Mouse (Mus musculus) right cerebral cortex, postnatal 36 days (tissue): ENCODE measurements around the gene Prkag2.
"Not testable (repeated sequence)": the region's sequence is repeated elsewhere in the genome, so short reads cannot be mapped to it uniquely, and the experiment has no call there.

ENCODE experiments used
- DNase-seq, 2 experiments: peaks; one replicate each; pipeline ENCODE4 v3.0.0; 2022; ENCODE audit warnings: low spot score in 2 of 2, mixed read lengths in 1 of 2

Prkag2 gene

DNA sequence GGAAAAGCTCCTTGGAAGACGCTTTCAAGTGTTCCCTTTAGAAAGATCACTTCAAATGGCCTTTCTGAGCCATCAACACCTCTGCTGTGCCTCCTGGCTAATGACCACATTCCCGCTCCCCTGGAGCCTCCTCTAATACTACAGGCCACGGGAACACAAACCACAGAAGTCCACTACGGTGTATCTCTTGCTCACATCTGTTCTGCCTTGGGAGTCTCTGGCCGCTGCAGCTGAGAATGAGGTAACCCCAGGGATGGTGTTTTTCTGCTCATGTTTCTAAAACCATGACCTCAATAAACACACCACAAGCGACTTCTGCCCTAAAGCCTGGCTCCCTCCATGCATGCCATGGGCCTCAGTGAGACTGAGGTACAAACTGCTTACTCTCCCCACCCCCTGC is 227.2 kb downstream of the Prkag2 start:
- DNase-seq, result no peak

DNA sequence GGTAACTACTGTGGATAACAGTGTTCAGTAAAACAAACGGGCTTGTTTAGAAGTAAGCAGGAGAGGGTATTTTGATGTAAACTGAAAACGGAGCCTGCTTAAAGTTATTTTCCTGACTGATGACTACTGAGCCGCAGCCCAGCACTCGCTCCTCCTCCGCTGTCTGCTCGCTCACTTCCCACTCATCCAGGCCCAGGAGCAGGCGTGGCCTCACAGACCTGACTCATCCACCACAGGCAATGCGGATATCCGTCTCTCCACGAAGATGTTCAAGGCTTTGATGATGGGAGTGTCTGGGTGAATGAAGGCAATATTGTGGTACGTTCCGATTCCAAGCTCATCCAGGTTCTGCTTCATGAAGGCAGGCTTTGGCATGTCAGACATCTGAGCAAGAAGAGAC is 229.2 kb downstream of the Prkag2 start:
- DNase-seq, result peak; percentile 57 to 63

DNA sequence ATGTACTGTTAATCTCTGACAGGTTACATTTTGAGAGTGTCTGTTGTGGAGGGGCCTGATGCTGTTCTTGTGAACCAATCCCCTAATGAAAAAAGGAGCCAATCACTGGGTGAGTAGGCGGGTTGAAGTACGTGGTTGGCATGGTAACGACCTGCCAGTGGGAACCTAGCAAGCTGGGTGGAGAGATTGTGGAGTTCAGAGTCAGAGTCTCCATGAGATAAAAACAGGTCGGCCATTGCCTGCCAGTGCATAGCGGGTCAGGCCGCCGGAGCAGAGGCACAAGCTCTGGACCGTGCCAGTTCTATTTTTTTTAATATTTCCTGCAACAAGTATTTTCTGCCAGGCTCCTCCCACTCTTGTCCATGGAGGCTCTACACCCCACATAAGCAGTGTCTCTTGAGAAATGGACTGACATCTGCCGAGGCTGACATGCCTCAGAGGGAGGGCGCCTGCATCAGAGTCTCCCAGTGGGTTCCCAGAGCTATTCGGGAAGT is 230.6 kb downstream of the Prkag2 start:
- no peak for DNase-seq

DNA sequence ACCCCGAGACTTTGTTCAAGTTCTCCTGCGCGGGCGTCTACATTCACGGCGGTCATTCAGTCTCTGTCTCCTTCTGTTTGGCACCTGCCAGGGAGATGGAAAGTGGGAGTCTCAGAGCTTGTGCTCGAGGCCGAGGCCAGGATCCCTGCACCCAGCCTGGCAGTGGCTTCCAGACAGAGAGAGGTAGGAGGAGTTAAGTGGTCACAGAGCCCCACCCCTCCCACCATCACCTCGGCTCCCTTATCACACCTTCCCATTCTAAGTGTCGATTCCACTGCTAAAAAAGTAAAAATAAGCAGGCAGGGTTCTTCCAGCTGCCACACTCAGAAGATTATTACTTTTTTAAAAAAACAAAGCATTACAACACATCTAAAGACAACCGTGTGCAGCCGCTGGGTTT is 236.6 kb downstream of the Prkag2 start:
- no peak for DNase-seq

DNA sequence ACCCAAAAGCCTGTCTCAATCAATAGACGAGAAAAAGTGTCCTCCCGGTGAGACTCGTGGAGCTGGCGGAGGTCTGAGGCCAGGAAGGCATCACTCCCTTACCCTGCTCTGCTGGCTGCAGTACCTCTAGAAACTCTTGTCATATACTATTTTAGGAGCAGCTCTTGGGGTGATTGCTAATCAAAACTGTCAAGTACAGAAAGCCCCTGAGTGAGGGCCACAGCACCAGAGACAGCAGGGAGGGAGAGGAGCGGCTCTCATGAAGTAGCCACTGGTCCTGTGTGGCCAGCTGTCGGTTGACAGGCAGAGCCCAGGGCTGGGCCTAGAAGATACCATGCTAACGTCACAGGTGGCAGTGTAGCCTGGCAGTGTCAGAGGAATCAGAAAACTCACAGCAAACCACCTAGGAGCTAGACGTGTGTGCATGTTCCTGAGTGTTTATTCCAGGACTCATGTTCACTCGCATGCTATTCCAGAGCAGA is 239.0 kb downstream of the Prkag2 start:
- DNase-seq, result no peak

DNA sequence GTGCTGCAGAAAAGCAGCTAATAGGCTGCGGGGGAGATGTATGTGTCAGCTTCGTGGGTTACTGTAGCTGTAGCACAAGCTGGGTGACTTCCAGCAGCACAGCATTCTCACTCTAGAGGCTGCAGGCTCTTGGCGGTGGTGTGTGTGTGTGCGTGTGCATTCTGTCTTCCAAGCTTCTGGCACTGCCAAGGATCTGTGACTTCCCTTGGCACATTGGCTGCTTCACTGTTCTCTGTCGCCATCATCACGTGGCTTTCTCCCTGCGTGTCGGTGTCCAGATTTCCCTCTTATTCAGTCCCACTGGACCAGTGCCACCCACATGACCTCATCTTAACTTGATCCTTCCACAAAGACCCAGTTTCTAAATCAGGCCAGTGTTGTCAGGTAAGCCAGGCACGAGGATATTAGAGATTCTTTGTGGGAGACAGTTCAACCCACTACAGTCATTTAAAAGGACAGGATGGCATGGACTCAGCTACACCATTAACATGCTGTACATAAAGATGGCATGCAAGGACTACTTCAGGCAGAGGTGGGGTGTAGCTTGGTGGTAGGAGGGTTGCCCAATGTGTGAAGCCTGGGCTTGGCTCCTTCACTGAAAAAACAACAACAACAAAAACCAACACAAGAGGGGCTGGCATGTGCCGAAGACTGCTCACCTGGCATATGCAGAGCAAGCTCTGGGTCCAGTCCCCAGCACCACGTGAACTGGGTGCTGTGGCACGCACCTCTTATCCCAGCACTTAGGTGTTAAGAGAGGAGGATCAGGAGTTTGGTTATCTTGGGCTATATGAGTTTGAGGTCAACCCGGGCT is 239.6 kb downstream of the Prkag2 start:
- peak; percentile 76 to 79 for DNase-seq

DNA sequence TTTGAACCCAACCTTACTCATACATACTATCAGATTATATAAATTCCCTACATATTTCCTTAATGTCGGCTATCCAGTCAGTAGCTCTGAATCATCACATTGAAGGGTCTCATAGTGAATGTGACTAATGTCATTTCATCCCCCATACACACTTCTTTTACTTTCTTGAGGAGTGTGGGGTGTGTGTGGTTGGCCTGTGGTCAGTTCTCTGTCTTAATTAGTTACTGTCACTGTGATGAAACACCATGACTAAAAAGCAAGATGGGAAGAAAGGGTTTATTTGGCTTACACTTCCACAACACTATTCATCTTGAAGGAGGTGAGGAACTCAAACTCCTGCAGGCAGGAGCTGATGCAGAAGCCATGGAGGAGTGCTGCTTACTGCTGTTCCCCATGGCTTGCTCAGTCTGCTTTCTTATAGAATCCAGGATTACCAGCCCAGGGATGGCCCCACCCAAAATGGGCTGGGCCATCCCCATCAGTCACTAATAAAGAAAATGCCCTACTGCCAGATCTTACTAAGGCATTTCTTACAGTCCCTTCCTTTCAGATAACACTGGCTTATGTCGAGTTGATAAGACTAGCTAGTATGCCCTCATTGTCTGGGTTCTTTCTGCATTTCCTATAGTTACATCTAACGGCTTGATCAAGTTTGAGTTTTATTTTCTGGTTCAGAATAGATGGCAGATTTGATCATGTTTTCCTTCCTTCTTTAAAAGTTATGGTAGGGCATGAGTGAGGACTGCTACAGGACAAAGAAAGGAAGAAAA is 240.5 kb downstream of the Prkag2 start:
- no peak for DNase-seq

DNA sequence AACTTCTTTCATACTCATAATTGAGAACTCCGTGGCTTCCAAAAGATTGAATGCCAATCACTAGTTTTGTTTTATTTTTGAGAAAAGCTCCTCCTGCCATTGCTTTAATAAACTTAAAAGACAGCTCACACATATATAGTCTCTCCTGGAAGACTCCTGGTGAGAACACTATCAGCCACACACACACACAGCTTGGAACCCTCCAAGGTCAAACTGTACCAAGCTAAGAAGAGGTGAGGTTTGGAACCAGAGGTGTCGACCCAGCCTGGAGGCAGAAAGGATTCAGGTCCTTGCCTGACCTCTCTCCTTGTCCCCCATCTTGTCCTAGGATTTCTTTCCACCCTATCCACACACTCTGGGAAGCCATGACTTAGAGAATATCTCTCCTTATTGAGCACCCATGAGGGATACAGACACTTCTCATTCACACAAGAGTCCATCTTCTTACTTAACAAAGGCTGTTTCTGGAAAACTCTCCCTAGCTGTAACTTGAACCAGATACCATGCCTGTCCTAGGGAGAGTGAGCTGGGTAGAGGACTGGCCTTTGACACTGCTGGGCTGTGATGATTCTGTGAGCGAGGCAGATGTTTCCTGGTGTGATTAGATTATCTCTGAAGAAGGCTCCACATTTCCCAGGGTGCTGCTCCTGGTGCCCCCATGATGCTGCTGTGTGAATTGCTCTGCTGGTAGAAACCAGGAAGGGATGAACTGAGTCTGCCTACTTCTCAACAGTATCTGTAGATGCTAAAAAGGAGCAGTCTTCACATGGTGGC is 245.4 kb downstream of the Prkag2 start:
- DNase-seq, result no peak

DNA sequence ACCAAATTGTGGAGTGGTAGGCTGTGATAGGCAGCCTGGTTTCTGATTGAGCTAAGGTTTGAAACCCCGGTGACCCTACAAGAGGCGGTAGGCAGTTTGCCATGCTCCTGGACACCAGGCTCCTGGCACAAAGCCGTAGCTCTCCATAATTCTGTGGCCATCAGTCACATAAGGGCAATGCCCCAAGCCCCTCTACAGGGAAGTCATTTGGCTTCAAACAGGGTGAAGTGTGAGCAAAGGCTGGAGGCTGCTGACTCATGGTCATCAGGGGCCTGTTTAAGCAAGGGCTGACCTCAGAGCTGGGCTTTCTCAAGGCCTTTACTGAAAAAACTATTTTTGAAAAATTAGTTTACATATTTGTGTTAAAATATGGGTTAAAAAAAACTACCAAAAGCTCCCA is 246.2 kb downstream of the Prkag2 start:
- no peak for DNase-seq

DNA sequence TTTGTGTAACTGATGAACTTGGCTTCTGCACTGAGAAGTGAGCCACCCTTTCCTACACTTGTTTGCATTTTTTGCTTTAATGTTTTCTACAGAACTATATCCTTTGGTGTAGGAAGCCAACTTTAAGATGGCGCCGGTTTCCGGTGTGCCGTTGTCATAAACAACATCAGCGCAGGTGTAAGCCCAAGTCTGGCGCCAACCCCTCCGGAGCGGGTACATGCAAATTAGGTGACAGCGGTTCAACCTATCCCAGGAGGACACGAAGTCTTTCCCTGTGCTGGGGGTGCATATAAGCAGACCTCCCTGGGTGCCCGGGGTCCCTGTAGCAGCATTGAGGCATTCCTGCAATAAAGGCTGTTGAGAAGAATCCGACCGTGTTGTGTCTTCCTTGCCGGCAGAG is 252.2 kb downstream of the Prkag2 start:
- DNase-seq, result not testable (repeated sequence)

DNA sequence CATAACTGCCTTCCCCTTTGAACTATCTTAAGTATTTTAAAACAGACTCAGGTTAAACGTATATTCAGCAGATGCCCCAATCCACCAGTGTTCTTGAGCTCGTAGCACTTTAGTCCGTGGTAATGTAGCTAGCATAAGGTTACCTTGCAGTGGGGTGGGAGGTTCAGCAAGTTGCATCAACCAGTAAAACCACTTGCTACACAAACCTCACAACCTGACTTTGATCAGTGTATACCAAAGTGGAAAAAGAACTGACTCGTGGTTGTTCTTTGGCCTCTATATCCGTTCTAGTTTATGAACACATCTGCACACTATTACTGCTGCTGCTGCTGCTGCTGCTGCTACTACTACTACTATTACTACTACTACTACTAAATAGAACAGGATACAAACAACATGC is 256.6 kb downstream of the Prkag2 start:
- no peak for DNase-seq

DNA sequence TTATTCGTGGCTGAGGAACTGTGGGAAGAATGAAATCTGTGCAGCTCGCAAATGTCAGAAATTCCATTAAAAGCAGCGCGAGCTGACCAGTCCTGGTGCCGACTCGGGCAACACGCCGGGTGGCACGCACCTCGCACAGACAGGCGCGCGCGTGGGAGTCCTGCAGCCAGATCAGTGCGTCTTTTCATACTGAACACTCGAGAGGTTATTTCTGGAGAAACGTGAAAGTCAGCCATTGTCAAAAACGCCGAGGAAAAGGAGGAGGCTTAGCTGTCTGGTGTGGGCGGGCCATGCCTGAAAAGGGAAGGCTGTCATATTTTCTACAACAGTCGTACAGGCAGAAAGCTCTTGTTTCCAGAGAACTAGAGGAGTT is 257.4 kb downstream of the Prkag2 start:
- DNase-seq, result peak in 1 of 2 experiments; percentile 88

DNA sequence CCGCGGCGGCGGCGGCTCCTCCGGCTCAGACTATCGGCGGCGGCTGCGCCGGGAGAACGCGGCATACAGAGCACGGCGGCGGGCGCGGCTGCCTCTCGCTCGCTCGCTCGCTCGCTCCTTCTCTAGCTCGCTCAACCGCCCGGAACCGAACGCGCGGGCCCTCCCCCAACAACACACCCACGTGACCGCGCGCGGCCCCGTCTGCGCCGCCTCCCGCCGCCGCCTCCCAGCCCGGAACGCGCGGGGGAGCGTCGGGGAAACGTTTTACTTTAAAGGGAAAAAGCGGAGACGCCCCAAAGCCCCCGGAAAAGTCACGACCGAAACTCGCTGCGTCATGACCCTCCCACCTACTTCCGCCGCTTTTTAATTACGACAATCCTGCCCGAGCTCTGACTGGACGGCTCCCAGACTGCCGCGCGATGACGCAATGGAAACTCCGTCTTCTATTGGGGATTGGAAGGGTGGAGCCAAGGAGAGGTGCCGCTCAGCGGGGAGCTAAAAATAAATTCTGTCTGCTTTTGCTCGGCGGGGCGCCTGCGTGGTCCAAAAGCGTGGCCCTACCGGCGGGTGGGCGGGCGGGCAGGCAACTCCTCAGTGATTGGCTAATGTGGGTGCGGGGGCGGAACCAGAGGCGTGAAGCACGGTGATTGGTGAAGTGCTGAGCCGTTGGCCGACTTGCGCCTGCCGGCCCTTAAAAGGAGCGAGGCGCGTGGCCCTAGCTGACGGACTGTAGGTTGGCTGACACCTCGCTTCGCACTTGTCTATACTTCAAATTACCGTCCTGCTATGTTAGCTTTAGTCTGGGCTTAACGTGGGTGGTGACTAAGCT is 258.0 kb downstream of the Prkag2 start, which contains the start of gene Rheb:
Gene Rheb (minus strand): TSS at position 351 of the 829 bp plus-strand sequence.
- DNase-seq, result peak; percentile 99

DNA sequence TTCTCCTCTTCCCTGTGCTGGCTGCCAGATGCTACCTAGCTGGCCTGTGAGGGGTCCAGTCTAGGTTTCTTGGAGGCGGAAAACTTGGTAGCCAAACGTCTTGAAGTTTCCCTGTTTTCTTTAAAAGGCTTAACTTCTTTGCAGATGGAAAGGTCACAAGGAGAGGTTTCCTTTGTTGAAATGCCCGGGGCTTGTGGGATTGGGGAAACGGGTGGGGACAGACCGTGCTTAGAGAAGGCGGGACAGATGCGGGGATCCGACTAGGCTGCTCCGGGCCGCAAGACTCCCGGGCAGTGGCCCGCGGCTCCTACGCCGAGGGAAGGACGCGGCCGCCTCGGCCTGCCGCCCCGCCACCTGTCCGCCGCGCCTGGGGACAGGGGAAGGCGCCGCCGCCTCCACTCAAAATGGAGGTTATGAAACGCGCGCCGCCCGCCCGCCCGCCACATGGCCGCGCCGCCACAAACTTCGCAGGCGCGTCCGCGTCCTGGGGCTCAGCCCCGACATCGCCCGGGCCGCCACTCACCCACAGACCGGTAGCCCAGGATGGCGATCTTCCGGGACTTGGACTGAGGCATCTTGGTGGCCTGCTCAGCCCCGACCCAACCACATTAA is 258.7 kb downstream of the Prkag2 start:
- DNase-seq, result peak in 1 of 2 experiments; percentile 34

DNA sequence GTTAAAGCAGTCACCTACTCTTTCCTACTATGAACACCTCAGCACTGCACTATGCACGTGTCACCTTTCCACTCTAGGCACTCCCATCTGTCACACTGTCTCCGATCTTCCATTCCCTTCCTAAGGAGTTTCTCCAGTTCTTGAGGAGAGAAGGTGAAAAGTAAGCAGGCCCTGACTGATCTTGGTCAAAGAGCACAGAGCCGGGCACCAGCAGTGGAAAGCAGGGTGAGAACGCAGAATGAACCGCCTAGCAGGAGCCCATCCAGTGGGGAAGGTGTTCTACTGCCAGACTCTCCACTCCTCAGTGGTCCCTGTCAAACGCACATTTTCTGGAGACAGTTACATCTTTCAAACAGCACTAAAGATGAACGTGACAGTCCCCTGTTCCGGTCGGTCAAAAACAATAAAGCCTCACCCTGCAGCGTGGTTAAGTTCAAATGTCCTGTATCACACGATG is 259.4 kb downstream of the Prkag2 start:
- no peak for DNase-seq

DNA sequence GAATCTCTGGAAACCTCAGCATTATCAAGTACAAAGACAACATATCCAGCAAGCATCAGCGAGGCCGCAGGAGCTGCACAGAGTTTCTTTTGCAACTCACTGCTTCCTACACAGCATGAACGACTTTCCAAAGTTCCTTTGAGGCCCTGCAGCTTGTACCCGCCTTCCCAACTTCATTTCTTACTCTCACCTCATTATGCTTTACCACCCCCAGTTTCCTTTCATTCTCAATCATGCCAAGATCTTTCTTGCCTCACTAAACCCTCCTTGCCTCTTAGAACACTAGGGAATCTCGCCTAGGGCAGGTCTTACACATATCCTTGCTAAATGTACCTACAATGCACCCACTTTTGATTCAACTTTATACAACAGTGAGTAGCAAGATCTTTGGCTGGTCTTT is 266.0 kb downstream of the Prkag2 start:
- peak in 1 of 2 experiments; percentile 39 for DNase-seq

DNA sequence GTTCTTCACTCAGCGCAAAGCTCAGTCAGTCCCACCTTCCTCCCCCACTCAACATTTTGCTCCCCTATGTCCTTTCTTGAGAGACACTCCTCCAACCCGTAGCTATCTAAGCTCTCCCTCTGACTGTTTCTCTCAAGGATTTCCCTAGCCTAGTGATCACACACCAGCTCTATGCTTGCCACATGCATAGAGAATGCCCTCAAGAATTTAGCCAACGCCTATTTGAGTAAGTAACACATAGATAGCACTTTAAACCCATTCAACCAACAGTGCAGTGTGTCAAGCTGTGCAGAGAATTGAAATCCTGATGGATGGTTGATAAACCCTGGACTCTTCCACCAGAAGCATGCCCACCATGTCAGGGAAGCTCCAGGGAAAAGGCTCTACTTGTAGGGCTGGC is 268.5 kb downstream of the Prkag2 start:
- DNase-seq, result no peak

DNA sequence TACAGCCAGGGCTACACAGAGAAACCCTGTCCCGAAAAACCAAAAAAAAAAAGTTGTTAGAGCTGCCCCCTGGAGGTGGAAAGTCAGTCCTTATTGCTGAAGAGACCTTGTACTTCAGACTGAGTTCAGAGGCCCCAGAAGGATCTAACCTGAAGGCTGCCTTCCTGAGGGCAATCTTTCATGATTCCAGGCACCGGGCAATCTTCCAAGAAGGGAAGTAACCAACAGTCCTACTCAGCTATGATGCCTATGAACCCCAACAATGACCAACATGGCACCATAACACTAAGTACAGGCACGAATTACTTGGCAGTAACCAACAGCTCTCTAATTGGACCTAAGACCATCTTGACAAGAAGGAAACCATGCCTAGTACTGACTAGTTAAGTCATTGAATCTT is 272.0 kb downstream of the Prkag2 start:
- DNase-seq, result no peak

DNA sequence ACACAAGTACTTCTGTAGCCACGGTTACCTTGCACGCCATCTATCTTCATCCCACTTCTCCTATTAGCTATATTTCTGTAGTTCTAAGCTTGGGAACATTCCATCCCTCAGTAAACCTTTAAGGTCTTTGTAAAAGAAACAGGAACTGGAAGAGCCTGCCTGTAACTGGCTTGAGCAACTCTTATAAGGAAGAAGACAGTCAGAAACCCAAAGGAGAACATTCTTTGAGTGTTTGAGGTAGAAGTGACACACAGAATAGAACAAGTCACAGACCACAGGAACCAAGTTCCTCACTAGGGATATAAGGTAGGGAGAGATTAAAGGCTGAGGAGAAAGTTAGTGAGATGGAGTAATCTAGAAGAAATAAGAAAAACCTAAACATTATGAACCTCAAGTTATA is 273.3 kb downstream of the Prkag2 start:
- no peak for DNase-seq

DNA sequence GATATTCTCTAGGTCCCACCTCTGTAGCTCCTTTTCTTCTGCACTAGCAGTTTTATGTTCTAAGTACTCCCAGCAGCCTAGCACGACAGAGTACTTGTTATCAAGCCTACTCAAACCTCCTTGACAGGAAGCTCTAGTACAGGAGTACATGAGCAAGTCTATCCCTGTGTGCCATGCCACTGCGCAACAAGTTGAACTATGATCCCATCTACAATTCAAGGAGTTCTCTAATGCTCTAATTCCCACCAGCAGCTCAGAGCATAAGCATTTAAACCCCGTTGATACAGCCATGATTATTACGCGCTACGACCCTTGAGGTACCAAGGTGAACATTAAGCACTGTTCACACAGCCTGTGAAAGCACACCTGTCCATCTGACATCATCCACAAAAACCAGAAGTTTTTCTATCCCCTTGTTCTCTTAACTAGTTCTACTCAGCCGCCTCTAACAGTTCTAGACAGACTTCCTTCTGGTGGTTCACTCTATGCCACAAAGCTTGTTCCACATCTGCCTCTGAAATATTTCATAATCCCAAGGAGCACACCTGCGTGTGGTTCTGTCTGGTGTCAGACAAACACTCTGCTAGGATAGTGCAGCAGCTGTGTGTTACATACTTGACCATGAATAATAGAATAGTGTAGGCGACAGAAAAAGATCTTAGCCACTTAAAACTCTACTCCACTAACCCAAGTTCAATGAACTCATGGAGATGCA is 274.2 kb downstream of the Prkag2 start:
- no peak for DNase-seq
